Mouse (Mus musculus) testis, adult 2 months (tissue): ENCODE measurements at regions not wholly inside any gene's neighbourhood (a gene's known extent, or its start where the extent isn't known, plus 50 kb on each side); places are given as distances from the start of the nearest gene placed in this dataset.

ENCODE experiments used
- CTCF ChIP-seq: fragments of 200-500 bp; IDR thresholded peaks from 2 replicates; pipeline ENCODE4 v1.5.1; 2012; ENCODE audit warnings: low read depth, mild to moderate bottlenecking, inconsistent platforms, low read length, moderate library complexity; ENCODE audit not compliant: control insufficient read depth, insufficient read depth, insufficient replicate concordance
- POLR2A ChIP-seq: fragments of 200-500 bp; IDR thresholded peaks from 2 replicates; pipeline ENCODE4 v1.6.1; 2012; ENCODE audit warnings: low read depth, mild to moderate bottlenecking, inconsistent platforms, low read length, moderate library complexity; ENCODE audit not compliant: control insufficient read depth

DNA sequence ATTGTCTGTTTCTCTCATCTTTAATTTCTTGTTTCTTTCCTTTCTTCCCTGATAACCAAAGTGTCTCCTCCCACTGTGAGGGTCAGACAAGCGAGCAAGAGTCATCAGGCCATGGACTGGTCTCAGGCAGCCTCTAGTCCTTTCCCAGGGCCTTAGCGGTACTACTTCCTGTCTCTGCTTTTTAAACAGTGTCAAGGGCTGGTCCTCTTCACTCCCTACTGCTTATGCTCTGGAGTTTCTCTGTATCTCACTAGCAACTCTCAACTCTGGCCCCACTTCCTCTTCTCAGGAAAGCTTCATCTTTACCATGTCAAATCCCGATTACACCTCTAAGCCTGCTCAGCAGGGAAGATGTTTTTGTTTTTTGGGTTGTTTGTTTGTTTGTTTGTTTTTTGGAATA lies 124.1 kb downstream of the Pten start:
- no peak for TF ChIP-seq CTCF
- TF ChIP-seq POLR2A: no peak
